Mouse (Mus musculus) embryonic fibroblast, embryonic 13.5 days (primary cell): ENCODE data around the gene Vps9d1. TPM values are rescaled to one million over a fixed set of nuclear protein-coding genes. Genes with fewer than 3 reads are reported as not detected.
"Not testable (repeated sequence)": the region's sequence is repeated elsewhere in the genome, so short reads cannot be mapped to it uniquely, and the experiment has no call there.

Experiments used
- H3K27ac ChIP-seq: 2 replicates; pipeline ENCODE4 v1.5.1; 2012; ENCODE audit warnings: low read length, control low read depth, inconsistent platforms; ENCODE audit not compliant: insufficient read depth
- H3K4me1 ChIP-seq: 2 replicates; pipeline ENCODE4 v1.6.1; 2011; ENCODE audit warnings: low read length; ENCODE audit not compliant: control insufficient read depth, insufficient read depth
- H3K4me3 ChIP-seq: 2 replicates; pipeline ENCODE4 v1.5.1; 2011; ENCODE audit warnings: mild to moderate bottlenecking, control low read depth, low read length; ENCODE audit not compliant: insufficient read depth
- CTCF ChIP-seq: IDR thresholded peaks from 2 replicates; pipeline ENCODE4 v1.5.1; 2011; ENCODE audit warnings: mild to moderate bottlenecking, control low read depth, low read length, moderate library complexity, borderline replicate concordance; ENCODE audit not compliant: insufficient read depth
- POLR2A ChIP-seq: IDR thresholded peaks from 2 replicates; pipeline ENCODE4 v1.6.1; 2011; ENCODE audit warnings: low read depth, mild to moderate bottlenecking, control low read depth, low read length, moderate library complexity
- polyA plus RNA-seq: library from polyadenylated mRNA; stranded (reverse); fragments of >200 nt; gene quantifications from 2 replicates; pipeline ENCODE4 v1.2.4, GENCODE M21; 2011; ENCODE audit warnings: low read depth; ENCODE audit not compliant: missing spikeins, insufficient read length

Vps9d1 gene
- polyA plus RNA-seq, 1 experiment = 14.3 TPM

GRCm38 (mm10) chr8:123280302-123281094 is 26.4 kb upstream of the Vps9d1 start:
- Histone ChIP-seq H3K4me1 (peaks cover 8% of the 10 kb centered on the region), H3K27ac (no peak overlapping the region), H3K4me3 (no peak overlapping the region)
- TF ChIP-seq POLR2A = no peak
- no peak for TF ChIP-seq CTCF

- H3K4me3 ChIP-seq = no peak overlapping the region
- no peak for TF ChIP-seq CTCF
- TF ChIP-seq POLR2A = no peak
- peaks cover 7% of the 10 kb centered on the region for H3K4me1 ChIP-seq
- H3K27ac ChIP-seq = no peak overlapping the region
Measured at GRCm38 (mm10) chr8:123279828-123280227, 25.7 kb upstream of the Vps9d1 start.

GRCm38 (mm10) chr8:123278445-123278844 is 24.3 kb upstream of the Vps9d1 start:
- no peak for TF ChIP-seq CTCF
- no peak for TF ChIP-seq POLR2A
- H3K4me3 ChIP-seq = no peak overlapping the region

GRCm38 (mm10) chr8:123275096-123275495 is 20.9 kb upstream of the Vps9d1 start:
- Histone ChIP-seq H3K4me1 (peaks cover 2% of the 10 kb centered on the region; the same call in 1 of the 2 replicates), H3K27ac (no peak overlapping the region), H3K4me3 (no peak overlapping the region)
- TF ChIP-seq CTCF (no peak), POLR2A (no peak)

More at GRCm38 (mm10) chr8:123278445-123278844, 24.3 kb upstream of the Vps9d1 start:
- peaks cover 2% of the 10 kb centered on the region; the same call in 1 of the 2 replicates for H3K4me1 ChIP-seq
- H3K27ac ChIP-seq = no peak overlapping the region

GRCm38 (mm10) chr8:123274447-123274846 is 20.3 kb upstream of the Vps9d1 start:
- Histone ChIP-seq H3K4me1 (peaks cover 2% of the 10 kb centered on the region; the same call in 1 of the 2 replicates), H3K4me3 (no peak overlapping the region), H3K27ac (no peak overlapping the region)
- TF ChIP-seq CTCF = no peak
- no peak for TF ChIP-seq POLR2A

GRCm38 (mm10) chr8:123271901-123272300 is 17.8 kb upstream of the Vps9d1 start:
- Histone ChIP-seq H3K27ac (no peak overlapping the region), H3K4me1 (no peaks in the 10 kb centered on the region)
- no peak for TF ChIP-seq CTCF
- no peak for TF ChIP-seq POLR2A

GRCm38 (mm10) chr8:123271147-123271546 is 17.0 kb upstream of the Vps9d1 start:
- Histone ChIP-seq H3K27ac (no peak overlapping the region), H3K4me1 (no peaks in the 10 kb centered on the region), H3K4me3 (no peak overlapping the region)
- TF ChIP-seq POLR2A (no peak), CTCF (no peak)

More at GRCm38 (mm10) chr8:123271901-123272300, 17.8 kb upstream of the Vps9d1 start:
- H3K4me3 ChIP-seq = no peak overlapping the region

GRCm38 (mm10) chr8:123267926-123268656 is 13.9 kb upstream of the Vps9d1 start:
- no peak for TF ChIP-seq POLR2A
- TF ChIP-seq CTCF = no peak
- no peaks in the 10 kb centered on the region for H3K4me1 ChIP-seq
- H3K27ac ChIP-seq = no peak overlapping the region
- no peak overlapping the region for H3K4me3 ChIP-seq

- not testable (repeated sequence) for H3K4me1 ChIP-seq, H3K27ac ChIP-seq, H3K4me3 ChIP-seq
Measured at GRCm38 (mm10) chr8:123257593-123257992, 3.4 kb upstream of the Vps9d1 start.

GRCm38 (mm10) chr8:123257114-123257513 is 3.0 kb upstream of the Vps9d1 start:
- Histone ChIP-seq H3K27ac (no peak overlapping the region), H3K4me3 (no peak overlapping the region), H3K4me1 (0 out of 2 replicates have a peak, but pooled peaks cover 5% of the 10 kb centered on the region)
- TF ChIP-seq CTCF = no peak
